Mouse (Mus musculus) frontal cortex, adult 2 months (tissue): ENCODE results near the gene Pdilt. TPM values are rescaled to one million over a fixed set of nuclear protein-coding genes. Genes with fewer than 3 reads are reported as not detected.
A peak's percentile ranks its signal among the peaks of the same experiment; 100 is the strongest.

Experiments used
- DNase-seq, 2 experiments: peaks; one replicate each; pipeline ENCODE4 v3.0.0; 2022; ENCODE audit warnings: low spot score in 1 of 2; ENCODE audit errors: extremely low spot score in 1 of 2
- polyA plus RNA-seq: library from polyadenylated mRNA; depleted of rRNA; stranded (reverse); fragments of >200 nt; gene quantifications from 2 replicates; pipeline ENCODE4 v1.2.3, GENCODE M21; 2012; rRNA removed

Gene Pdilt
- polyA plus RNA-seq, 1 experiment, result not detected

DNA sequence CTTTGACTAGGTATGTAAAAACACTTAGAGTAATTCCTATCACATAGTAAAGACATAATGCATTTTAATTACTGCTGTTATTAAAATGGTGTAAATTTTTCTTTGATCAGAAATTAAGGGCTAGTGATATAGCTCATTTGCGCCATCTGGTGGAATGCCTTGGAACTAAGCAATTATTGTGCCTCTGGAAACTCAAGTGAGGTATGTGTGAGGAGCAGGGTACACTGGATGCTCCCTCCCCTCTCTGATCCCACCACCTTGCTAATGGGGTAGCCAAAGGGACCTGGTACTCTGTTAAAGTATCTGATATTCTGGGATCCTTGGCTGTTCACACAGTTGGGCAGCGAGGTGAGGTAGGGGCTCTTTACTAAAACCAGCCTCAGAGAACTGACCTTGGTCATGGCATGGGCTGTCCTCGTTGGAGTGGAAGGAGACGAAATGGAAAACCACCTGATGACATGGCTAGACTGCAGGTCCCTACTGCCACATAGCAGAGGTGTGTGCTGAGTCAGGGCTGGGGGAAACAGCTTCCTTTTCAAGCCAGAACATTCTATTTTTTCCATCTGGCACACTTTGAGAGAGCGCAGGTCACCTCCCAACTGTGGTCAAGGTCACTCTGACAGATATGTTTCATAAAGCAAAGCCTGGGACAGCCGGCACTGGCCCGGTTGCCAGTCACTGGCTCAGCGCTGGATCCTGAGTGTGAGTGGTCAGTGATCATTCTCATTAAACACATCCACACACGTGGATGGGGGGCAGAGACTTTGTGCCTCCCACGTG is 7.6 kb downstream of the Pdilt start:
- DNase-seq, result peak in 1 of 2 experiments; percentile 82

DNA sequence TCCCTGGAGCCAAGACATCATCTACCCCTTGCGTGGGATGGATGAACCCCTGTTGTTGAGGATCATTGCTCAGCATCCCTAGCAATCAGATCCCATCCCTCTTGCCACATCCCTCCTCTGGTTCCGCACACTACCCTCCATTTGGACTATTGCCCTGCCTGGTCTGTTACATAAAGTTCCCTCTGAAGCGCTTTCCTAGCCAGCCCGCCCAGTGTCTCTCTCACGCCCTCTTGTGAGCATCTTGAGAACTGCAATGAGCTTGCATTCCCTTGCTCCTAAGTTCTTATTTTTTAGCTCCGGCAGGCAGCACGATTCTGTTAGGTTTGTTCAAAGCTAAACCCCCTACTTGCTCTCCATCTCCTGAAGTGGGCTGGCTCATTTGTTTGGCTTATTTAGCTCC is 10.2 kb downstream of the Pdilt start:
- DNase-seq, result peak in 1 of 2 experiments; percentile 80

DNA sequence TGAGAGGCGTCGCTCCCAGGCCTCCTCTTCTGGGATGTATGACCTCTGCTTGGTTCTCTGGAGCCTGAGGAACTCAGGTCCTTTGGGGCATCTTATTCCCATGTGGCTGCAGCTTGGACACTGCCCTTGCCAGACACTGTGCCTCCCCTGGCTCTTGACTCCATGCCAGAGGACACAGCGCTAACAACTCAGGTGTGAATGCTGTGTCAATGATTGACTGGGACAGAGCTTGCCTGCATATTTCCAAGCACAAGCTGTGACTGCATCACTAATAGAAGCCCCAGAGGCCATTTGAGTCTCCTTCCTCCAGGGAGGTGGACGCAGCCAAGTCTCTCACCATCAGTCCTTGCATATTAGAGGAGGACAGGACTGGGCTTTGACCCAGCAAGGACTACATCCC is 12.1 kb downstream of the Pdilt start:
- no peak for DNase-seq

DNA sequence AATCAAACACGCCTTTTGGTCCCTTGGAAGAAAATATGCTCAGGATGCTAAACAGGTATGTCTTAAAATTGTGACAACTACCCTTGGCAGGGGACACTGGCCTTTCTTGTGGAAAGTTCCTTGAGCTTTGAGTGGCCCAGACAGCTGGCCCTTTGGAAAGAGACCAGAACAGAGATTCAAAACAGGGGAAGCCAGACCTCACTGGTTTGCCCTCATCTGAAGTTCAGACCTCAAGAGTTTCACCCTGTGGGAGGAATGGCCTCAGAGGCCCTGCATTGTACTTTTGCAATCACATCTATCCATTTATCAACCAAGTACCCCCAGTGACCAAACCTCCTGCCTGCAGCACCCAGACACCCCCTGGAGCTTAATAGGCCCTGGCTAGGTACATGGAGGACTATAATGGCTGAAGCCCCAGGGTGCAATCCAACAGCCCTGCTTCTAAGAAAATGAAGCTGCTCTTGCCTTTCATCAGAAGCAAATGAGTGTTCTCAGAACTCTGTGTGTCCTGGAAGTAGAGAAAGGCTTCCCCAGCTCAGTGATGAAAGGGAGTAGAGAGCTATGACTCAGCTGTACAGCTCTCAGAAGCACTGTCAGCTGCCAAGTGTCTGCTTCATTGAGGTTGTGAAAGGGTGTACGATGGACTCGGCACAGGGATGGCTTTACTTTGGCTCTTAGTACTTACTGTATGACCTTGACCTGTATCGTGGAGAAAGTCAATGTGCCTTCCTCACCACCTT is 33.1 kb downstream of the Pdilt start:
- DNase-seq, result peak in 1 of 2 experiments; percentile 25

DNA sequence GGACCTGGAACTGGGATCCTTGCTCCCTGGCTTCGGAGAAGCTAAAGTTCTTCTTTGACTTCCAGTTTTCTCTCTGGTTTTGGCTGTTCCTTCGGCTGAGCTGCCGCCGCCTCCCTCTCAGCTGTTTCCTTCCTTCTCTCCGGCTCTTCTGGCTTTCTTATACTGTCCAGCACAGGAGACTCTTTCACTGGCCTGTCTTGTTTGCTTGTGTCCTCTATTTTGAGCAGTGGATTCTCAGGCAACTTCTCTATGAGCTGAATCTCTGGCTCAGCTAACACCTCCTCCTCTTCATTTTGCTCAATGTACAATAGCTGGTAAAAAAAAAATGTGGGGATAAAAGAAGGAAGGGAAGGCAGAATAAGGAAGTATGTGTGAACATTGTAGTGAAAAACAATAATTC is 36.6 kb downstream of the Pdilt start:
- peak; percentile 3 to 24 for DNase-seq

DNA sequence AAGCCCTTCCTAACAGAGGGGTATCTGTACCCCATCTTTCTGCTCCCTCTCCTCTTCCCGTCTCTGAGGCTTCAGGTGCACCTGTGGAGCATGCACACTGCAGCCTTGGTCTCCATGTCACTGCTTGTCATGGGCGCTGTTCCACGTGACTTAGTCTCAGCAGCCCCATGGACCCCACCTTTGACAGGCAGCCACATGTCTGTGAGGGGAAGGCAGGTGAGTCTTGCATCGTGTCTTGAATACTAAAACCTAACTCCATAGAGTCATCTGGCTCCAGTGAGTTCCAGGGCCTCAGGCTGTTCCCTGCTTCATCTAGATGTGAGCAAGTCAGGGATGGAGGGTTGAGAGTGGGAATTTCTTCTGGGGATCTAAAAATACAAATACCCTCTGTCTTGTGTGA is 39.1 kb downstream of the Pdilt start:
- no peak for DNase-seq

DNA sequence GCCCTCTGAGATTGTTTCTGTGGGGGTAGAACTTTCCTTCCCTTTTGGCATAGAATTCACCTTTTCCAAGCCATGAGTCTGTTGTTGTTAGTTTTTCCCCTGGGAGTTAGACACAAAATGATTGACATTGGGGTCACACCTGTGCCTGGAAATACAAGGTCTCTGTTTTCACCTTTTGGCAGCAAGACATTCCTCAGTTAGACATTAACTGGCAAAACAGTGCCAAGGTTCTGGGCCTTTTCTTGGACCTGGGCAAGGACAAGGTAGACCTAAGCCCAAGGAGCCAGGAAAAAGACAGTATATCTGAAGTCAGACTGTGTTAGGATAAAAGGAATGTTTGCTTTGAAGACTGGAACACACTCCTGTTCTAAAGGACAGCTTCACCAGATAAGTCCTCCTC is 44.0 kb downstream of the Pdilt start, which contains the start of gene Umod:
Gene Umod (minus strand): TSS at position 27 of the 400 bp plus-strand sequence.
- no peak for DNase-seq

DNA sequence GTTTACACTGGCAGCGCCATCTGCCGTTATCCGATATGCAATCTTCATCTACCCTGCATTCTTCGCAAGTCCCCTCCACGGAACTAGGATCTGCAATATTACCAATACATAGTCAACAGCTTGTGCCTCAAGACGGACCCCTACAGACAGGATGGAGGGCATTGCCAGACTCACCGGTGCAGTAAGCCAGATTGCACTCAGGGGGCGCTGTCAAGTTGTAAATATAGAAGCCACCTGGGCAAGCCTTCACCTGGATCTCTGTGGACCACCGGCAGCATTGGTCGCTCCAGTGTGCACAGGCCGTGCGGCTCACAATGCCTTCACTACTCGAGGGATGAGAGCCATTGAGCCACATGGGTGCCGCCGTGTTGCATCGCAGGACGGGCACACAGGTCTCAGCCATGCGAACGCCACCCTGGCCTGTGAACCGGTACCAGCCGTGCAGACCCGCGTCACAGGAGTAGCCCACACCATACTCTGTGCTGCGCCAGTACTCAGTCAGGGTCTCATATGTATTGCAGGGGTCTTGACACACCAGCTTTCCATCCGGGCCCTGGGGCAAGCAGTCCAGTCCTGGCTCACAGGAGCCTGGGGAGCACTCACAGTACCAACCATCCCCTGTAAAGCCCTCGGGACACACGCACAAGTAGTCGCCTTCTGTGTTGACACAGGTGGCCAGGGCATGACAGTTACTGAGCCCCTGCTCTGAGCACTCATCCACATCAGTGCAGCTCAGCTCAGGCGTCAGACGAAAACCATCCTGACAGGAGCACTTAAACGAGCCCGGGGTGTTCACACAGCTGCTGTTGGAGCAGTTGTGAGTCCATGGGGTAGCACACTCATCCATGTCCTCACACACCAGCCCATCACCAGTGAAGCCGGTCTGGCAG is 46.5 kb downstream of the Pdilt start:
- no peak for DNase-seq

DNA sequence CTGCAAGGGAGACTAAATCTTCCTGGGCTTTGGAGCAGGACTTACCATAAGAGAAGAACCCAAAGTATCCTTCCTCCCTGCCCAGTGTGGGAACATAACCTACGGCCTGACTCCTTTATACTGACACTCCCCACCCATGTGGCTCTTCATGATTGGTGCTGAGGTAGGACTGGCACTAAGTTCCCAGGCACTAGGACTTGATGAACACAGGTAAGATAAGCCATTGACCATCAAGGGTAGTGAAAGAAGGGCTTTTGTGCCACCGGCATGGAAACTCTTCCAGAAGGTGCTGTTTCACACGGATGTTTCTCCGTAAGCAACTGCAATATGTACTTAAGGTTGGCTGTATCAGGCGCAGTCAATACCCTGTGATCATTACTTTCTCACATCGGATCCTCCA is 64.1 kb downstream of the Pdilt start, which contains the start of gene Gp2:
Gene Gp2 (minus strand): TSS at position 101 of the 400 bp plus-strand sequence.
- DNase-seq, result no peak

DNA sequence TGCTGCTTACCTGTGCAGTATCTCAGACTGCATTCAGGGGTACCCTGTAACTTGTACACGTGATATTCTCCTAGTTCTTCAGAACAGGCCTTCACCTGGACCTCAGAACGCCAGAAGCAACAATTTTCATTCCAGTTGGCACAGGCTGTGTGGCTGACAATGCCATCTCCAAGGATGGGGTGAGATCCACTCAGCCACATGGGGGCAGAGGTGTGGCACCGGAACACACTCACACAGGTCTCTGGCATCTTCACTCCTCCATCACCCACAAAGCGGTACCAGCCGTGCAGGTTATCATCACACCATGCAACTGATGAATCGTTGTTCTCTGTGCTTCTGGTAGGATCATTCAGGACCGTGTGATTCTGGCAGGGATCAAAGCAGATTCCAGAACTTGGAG is 69.1 kb downstream of the Pdilt start:
- no peak for DNase-seq

DNA sequence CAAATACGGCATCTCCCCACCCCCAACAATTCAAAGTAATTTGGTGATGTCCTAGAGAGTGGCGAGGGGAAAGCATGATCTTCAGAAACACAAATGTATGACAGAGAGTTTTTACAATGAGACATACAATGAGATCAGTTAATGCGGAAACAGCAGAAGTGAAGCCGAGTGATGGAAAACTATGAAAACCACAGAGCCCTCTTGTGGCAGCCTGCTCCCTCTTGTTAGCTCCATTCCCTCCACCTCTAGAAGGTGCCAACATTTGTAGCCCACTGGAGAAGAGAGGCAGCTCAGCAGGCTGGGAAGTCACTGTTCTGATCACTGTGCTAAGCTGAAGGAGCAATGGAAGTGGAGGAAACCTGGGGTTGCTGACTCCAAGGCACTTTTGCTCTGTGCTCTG is 79.4 kb downstream of the Pdilt start:
- peak in 1 of 2 experiments; percentile 24 for DNase-seq

DNA sequence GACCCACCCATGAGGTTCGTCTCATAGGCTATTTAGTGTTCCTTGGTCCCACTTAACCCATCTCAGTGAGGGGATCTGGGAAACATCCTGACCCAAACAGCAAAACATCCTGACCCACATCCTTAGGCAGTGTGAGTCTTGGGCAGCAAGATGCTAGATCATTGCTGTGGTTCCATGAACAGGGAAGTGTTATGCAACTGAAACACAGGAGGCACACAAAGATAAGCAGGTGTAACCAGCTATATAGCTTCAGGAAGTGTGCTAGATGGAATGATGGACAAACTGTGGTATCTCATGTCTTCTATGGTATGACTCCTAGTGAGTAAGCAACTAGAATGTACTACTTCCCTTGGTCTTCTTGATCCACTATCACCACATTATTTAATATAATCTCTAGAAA is 81.4 kb downstream of the Pdilt start:
- DNase-seq, result no peak

Other genes with a start within 250 kb of the Pdilt start
- gene Gp2, start 64.2 kb downstream of the Pdilt start, polyA plus RNA-seq, result 0.06 and 0.12 TPM in 2 replicates
- gene Umod, start 44.2 kb downstream of the Pdilt start, polyA plus RNA-seq, result not detected in 2 replicates
- gene Acsm5, start 4.0 kb downstream of the Pdilt start, polyA plus RNA-seq, result 0.50 and 0.92 TPM in 2 replicates
- not detected in 2 replicates for gene Acsm2, start 30.9 kb upstream of the Pdilt start, polyA plus RNA-seq
- gene Acsm1, start 83.5 kb upstream of the Pdilt start, polyA plus RNA-seq, result not detected in 2 replicates
- 0.16 and 0.23 TPM in 2 replicates for gene Acsm4, start 166.5 kb upstream of the Pdilt start, polyA plus RNA-seq
- 35.9 and 36.7 TPM in 2 replicates for gene Thumpd1, start 197.3 kb upstream of the Pdilt start, polyA plus RNA-seq
- gene Acsm3, start 237.4 kb upstream of the Pdilt start, polyA plus RNA-seq, result 0.04 and 0.12 TPM in 2 replicates